Mouse (Mus musculus) adrenal gland, postnatal 25 days (tissue): Measurements from ENCODE around the gene Kirrel3. TPM values are rescaled to one million over a fixed set of nuclear protein-coding genes. Genes with fewer than 3 reads are reported as not detected.

Experiments
- DNase-seq: peaks from one replicate; pipeline ENCODE4 v3.0.0; 2021; ENCODE audit warnings: mixed read lengths
- total RNA-seq: library from RNA; stranded (reverse); gene quantifications from 2 replicates; pipeline ENCODE4 v1.2.3, GENCODE M21; 2021

Gene Kirrel3
- total RNA-seq, 1 experiment from 2014 or later, result 0.52 TPM

- peak; percentile 15 for DNase-seq
Observed at GRCm38 (mm10) chr9:35058596-35059354, 573.1 kb downstream of the Kirrel3 start.

- DNase-seq, result no peak
Observed at GRCm38 (mm10) chr9:35059881-35060280, 574.2 kb downstream of the Kirrel3 start.

GRCm38 (mm10) chr9:35061446-35061845 is 575.8 kb downstream of the Kirrel3 start:
- DNase-seq, result no peak
